Mouse (Mus musculus) embryo, embryonic 11.5 days (tissue): ENCODE results near the gene 1700001C19Rik.

ENCODE experiments used
- DNase-seq: peaks from one replicate; pipeline ENCODE4 v3.0.0-alpha.2; 2012; ENCODE audit warnings: low read depth, low spot score

The 1700001C19Rik gene

DNA sequence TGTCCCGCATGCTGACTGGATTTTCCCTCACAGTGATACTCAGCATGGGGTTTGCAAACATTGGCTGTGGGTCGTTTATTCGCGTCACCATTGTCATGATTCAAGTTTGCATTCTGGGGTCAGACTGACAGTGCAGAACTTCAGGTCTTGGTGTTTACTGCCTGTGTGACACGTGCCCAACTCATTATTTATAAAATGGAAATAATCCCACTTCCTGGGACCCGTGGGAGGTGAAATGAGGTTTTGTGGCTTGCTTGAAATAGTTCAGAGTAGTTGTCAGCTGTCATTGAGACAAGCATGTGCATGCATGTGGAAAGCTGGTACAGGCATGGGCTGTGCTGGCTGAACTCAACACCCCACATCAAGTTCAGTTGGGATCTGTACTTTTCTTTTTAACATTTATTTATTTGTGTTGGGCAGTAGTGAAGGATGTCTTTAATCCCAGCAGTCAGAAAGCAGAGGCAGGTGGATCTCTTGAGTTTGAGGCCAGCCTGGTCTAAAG is 60.3 kb downstream of the 1700001C19Rik start:
- DNase-seq: no peak

DNA sequence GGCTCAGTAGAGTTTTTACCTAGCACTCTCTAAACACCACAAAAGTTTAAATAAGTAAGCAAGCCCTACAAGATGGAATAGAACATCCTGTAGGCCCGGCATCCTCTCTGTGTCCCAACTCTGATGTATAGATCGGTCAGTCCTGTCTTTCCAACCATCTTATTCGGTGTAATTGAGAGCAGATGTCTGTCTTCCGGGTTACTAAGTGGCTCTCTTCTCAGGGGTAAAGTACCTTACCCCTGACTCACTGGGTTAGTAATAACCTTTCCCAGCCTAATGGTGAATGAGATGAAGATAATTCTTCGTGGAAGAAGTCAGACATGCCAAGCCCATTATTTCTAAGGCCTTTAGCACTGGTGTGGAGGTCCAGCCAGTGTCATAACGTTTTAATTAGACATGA is 63.2 kb downstream of the 1700001C19Rik start:
- DNase-seq: no peak

DNA sequence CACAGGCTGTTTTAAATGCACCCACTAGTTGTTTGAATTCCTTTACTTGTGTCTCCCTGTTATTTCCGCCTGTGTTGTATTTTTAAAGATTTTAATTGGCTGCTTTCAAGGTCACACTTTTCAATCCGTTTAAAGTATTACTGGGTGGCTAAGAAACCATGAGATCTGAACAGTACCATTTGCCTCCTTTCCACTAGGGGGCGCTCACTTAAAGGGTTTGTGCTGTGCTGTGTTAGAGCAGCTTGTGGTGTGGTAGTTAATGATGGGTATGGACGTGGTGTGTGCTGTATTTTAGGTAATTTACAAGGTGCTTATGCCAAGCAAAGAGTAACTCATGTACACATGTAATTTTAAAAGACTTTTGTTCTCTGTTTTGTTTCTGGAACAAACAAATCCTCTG is 65.7 kb downstream of the 1700001C19Rik start:
- DNase-seq: peak; percentile 38

DNA sequence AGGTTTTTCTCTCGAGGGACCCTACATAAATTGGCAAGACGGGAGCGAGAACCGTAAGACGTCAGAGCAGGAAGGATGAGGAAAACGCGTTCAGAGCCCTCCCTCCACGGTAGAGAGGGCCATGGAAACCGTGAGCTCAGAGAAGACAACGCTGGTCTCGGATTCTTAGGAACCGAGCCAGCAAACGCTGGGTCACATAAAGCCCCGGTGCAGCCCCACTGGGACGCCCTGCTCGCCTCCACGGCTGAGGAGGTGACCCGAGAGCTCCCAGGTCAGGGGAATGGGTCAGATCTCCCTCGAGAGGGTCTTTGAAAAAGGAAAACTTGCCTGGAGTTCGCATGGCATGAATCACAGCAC is 68.1 kb downstream of the 1700001C19Rik start:
- no peak for DNase-seq

DNA sequence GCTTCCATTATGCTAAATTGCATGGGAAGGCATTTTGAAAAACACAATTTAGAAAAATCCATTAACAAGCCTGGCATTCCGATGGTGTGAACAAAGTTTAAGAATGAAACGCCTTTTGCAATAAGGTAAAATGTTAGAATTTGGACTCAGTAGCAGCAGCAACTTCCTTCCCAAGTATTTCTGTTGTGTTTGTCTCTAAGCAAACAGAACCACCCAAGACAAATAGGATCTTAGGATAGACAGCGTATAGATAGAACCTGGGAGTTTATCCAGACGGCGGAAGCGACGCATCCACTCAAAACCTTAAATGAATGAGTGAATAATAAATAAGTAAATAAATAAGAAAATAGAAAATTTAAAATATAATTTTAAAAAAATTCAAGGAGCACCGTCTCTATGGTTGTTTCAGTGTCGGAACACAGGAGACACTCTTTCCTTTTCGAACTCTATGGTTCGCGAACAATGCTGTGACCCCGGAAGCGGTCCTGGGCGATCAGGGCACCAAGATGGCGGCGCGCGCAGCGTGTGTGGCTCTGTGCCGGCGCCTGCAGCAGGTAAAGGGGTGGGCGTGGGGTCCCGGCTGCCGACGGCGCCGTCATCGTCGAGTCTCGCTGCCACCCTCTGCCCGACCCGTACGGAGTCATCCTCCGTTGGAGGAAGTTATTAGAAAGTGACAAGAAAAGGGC is 68.6 kb downstream of the 1700001C19Rik start, which contains the start of gene Mrps10:
Gene Mrps10 (plus strand): TSS at position 487 of the 686 bp plus-strand sequence.
- DNase-seq: peak; percentile 86
